Mouse (Mus musculus) lung, postnatal 0 days (tissue): ENCODE results near the gene Trnau1ap. TPM values are rescaled to one million over a fixed set of nuclear protein-coding genes. Genes with fewer than 3 reads are reported as not detected.
A peak's percentile ranks its signal among the peaks of the same experiment; 100 is the strongest.

ENCODE experiments used
- ATAC-seq: fragments of 200-750 bp; cut with Nextera tagmentation; 2 replicates; pipeline ENCODE4 v1.8.0; 2017; ENCODE audit warnings: moderate library complexity
- DNase-seq: peaks from one replicate; pipeline ENCODE4 v3.0.0-alpha.2; 2016; ENCODE audit warnings: low spot score
- H3K27ac ChIP-seq: fragments of 300-500 bp; sonication (generic); 2 replicates; pipeline ENCODE4 v1.5.1; 2014; ENCODE audit warnings: antibody characterized with exemption, mild to moderate bottlenecking, low read length, mixed read lengths
- H3K27me3 ChIP-seq: fragments of 300-500 bp; sonication (generic); replicated peaks from 2 replicates; pipeline ENCODE4 v1.6.1; 2014; ENCODE audit warnings: low read length, mixed read lengths; ENCODE audit not compliant: insufficient read depth
- H3K36me3 ChIP-seq: fragments of 300-500 bp; sonication (generic); 2 replicates; pipeline ENCODE4 v1.6.1; 2014; ENCODE audit warnings: low read length, mixed read lengths; ENCODE audit not compliant: insufficient read depth
- H3K4me1 ChIP-seq: fragments of 300-500 bp; sonication (generic); 2 replicates; pipeline ENCODE4 v1.6.1; 2014; ENCODE audit warnings: antibody characterized with exemption, low read depth, low read length, mixed read lengths; ENCODE audit not compliant: insufficient read depth
- H3K4me2 ChIP-seq: fragments of 300-500 bp; sonication (generic); replicated peaks from 2 replicates; pipeline ENCODE4 v1.6.1; 2014; ENCODE audit warnings: low read depth, mild to moderate bottlenecking, low read length, moderate library complexity, mixed read lengths
- H3K4me3 ChIP-seq: fragments of 300-500 bp; sonication (generic); 2 replicates; pipeline ENCODE4 v1.5.1; 2014; ENCODE audit warnings: low read depth, low read length
- H3K9ac ChIP-seq: fragments of 300-500 bp; sonication (generic); replicated peaks from 2 replicates; pipeline ENCODE4 v1.6.1; 2014; ENCODE audit warnings: low read depth, mild to moderate bottlenecking
- H3K9me3 ChIP-seq: fragments of 300-500 bp; sonication (generic); 2 replicates; pipeline ENCODE4 v1.6.1; 2016; ENCODE audit warnings: low read length, mixed read lengths
- CTCF ChIP-seq: IDR thresholded peaks from 2 replicates; pipeline ENCODE4 v1.5.1; 2016; ENCODE audit warnings: antibody characterized with exemption, mild to moderate bottlenecking
- EP300 ChIP-seq: IDR thresholded peaks from 2 replicates; pipeline ENCODE4 v1.6.1; 2016; ENCODE audit warnings: antibody characterized with exemption, mild to moderate bottlenecking, control low read depth
- WGBS: fragments of 180-500 bp; shearing (Covaris S2); extraction: QIAGEN DNeasy Blood & Tissue Kit; methylation state at CpG from one replicate; pipeline ENCODE4 v1.1.7; 2014; 5-methylcytosine and 5-hydroxymethylcytosine counted together
- polyA plus RNA-seq: library from polyadenylated mRNA; unstranded; fragments of >200 nt; fragmentation: Nextera tagmentation; extraction: Ambion mirVana; gene quantifications from 2 replicates; pipeline ENCODE4 v1.2.1, GENCODE M21; 2015

The Trnau1ap gene
- polyA plus RNA-seq, 1 experiment from 2014 or later = 52.9 TPM

GRCm38 (mm10) chr4:132312627-132313026, 16.7 kb downstream of the Trnau1ap start:
- Histone ChIP-seq H3K36me3 (peaks cover 12% of the 10 kb centered on the region; the same call in 1 of the 2 replicates), H3K4me2 (no peak overlapping the region), H3K9ac (no peak overlapping the region), H3K27ac (no peak overlapping the region), H3K9me3 (no peaks in the 10 kb centered on the region), H3K27me3 (no peaks in the 10 kb centered on the region), H3K4me1 (peaks cover 9% of the 10 kb centered on the region; the same call in 1 of the 2 replicates), H3K4me3 (no peak overlapping the region)
- no peak for TF ChIP-seq CTCF
- no peak for TF ChIP-seq EP300
- ATAC-seq = no peak
- DNase-seq = no peak
- 84% methylated on average over 5 of the region's 5 CpGs for WGBS

GRCm38 (mm10) chr4:132311801-132312200, 17.5 kb downstream of the Trnau1ap start:
- no peak for TF ChIP-seq EP300
- no peak for TF ChIP-seq CTCF
- Histone ChIP-seq H3K4me2 (no peak overlapping the region), H3K4me3 (no peak overlapping the region), H3K4me1 (peaks cover 9% of the 10 kb centered on the region; the same call in 1 of the 2 replicates), H3K9ac (no peak overlapping the region), H3K36me3 (peaks cover 9% of the 10 kb centered on the region; the same call in 1 of the 2 replicates), H3K9me3 (no peaks in the 10 kb centered on the region), H3K27ac (no peak overlapping the region), H3K27me3 (no peaks in the 10 kb centered on the region)
- 47% methylated on average over 3 of the region's 3 CpGs for WGBS
- ATAC-seq (no peak), DNase-seq (no peak)

GRCm38 (mm10) chr4:132311209-132311608, 18.1 kb downstream of the Trnau1ap start:
- Histone ChIP-seq H3K4me2 (no peak overlapping the region), H3K9me3 (no peaks in the 10 kb centered on the region), H3K9ac (no peak overlapping the region), H3K4me3 (no peak overlapping the region), H3K27ac (no peak overlapping the region), H3K4me1 (peaks cover 9% of the 10 kb centered on the region; the same call in 1 of the 2 replicates), H3K27me3 (no peaks in the 10 kb centered on the region), H3K36me3 (0 out of 2 replicates have a peak, but pooled peaks cover 5% of the 10 kb centered on the region)
- DNase-seq (no peak), ATAC-seq (no peak)
- TF ChIP-seq EP300 = no peak
- 38% methylated on average over 1 of the region's 1 CpGs for WGBS

GRCm38 (mm10) chr4:132309849-132310472, 19.4 kb downstream of the Trnau1ap start:
- DNase-seq (peak; percentile 71), ATAC-seq (peak; percentile 18)
- Histone ChIP-seq H3K4me3 (peak overlapping the region; percentile 78; the same call in 1 of the 2 replicates), H3K4me1 (peaks cover 9% of the 10 kb centered on the region; the same call in 1 of the 2 replicates), H3K36me3 (0 out of 2 replicates have a peak, but pooled peaks cover 5% of the 10 kb centered on the region), H3K27ac (no peak overlapping the region), H3K9me3 (no peaks in the 10 kb centered on the region), H3K4me2 (peak overlapping the region; percentile 76), H3K9ac (peak overlapping the region; percentile 87; the same call in 1 of the 2 replicates), H3K27me3 (no peaks in the 10 kb centered on the region)
- TF ChIP-seq EP300 (no peak), CTCF (peak; percentile 69)
- 33% methylated on average over 10 of the region's 10 CpGs for WGBS

GRCm38 (mm10) chr4:132309140-132309848, 20.0 kb downstream of the Trnau1ap start:
- H3K4me3 ChIP-seq = peak overlapping the region; percentile 78
- no peaks in the 10 kb centered on the region for H3K27me3 ChIP-seq
- H3K27ac ChIP-seq = peak overlapping the region; percentile 89
- WGBS = under 1% methylated on average over 15 of the region's 15 CpGs
- H3K4me2 ChIP-seq = peak overlapping the region; percentile 76
- H3K9ac ChIP-seq = peak overlapping the region; percentile 87
- ATAC-seq = no peak
- DNase-seq = no peak
- 0 out of 2 replicates have a peak, but pooled peaks cover 5% of the 10 kb centered on the region for H3K36me3 ChIP-seq
- TF ChIP-seq CTCF = no peak
- no peak for TF ChIP-seq EP300
- no peaks in the 10 kb centered on the region for H3K9me3 ChIP-seq
- peaks cover 9% of the 10 kb centered on the region; the same call in 1 of the 2 replicates for H3K4me1 ChIP-seq

- 0 out of 2 replicates have a peak, but pooled peaks cover 5% of the 10 kb centered on the region for H3K36me3 ChIP-seq
- DNase-seq = peak; percentile 97
- WGBS = 2% methylated on average over 41 of the region's 41 CpGs
Observed at GRCm38 (mm10) chr4:132308437-132309139, 20.8 kb downstream of the Trnau1ap start.

More at GRCm38 (mm10) chr4:132308437-132309139, 20.8 kb downstream of the Trnau1ap start:
- no peak for TF ChIP-seq CTCF
- TF ChIP-seq EP300 = no peak
- peak overlapping the region; percentile 76 for H3K4me2 ChIP-seq
- ATAC-seq = peak; percentile 96
- no peaks in the 10 kb centered on the region for H3K27me3 ChIP-seq
- H3K9me3 ChIP-seq = no peaks in the 10 kb centered on the region
- peaks cover 9% of the 10 kb centered on the region; the same call in 1 of the 2 replicates for H3K4me1 ChIP-seq
- peak overlapping the region; percentile 87 for H3K9ac ChIP-seq
- peak overlapping the region; percentile 78 for H3K4me3 ChIP-seq
- peak overlapping the region; percentile 89 for H3K27ac ChIP-seq
